Mouse (Mus musculus): ENCODE data around the gene Gm28374. TPM values are rescaled to one million over a fixed set of nuclear protein-coding genes. Genes with fewer than 3 reads are reported as not detected.
"Not testable (repeated sequence)": the region's sequence is repeated elsewhere in the genome, so short reads cannot be mapped to it uniquely, and the experiment has no call there.

Gm28374 gene
- polyA plus RNA-seq, 1 experiment from 2014 or later: 0.38 TPM

DNA sequence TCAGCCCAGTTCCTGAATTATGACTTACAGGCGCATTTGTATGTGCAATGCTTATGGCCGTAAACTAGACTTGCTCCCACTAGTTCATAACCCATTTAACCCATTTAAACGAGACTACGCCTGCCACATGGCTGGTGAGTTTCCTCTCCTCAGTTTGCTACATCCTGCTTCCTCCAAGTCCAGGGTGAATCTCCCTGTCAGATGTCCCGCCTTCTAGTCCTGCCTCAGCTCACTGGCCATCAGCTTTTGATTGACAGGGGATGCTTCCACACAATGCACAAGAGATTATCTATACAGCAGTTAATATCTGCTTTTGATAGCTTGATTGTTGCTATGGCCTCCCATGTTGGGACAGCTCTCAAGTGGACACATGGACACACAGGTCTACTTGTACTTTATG, 27.8 kb downstream of the Gm28374 start:
- Histone ChIP-seq H3K27ac (ENCODE audit: low read length) (no peak overlapping the region), H3K9ac (ENCODE audit: low read depth, low read length) (no peak overlapping the region), H3K9me3 (replicated peaks; ENCODE audit: control insufficient read depth, low read length) (no peaks in the 10 kb centered on the region), H3K36me3 (ENCODE audit: control insufficient read depth, insufficient read depth) (peaks cover 66% of the 10 kb centered on the region), H3K4me1 (ENCODE audit: control insufficient read depth, low read depth, low read length) (peaks cover 20% of the 10 kb centered on the region), H3K27me3 (ENCODE audit: control insufficient read depth, insufficient read depth, low read depth, low read length) (no peaks in the 10 kb centered on the region), H3K4me2 (ENCODE audit: low read depth, low read length) (no peak overlapping the region), H3K4me3 (ENCODE audit: low read depth, low read length) (no peak overlapping the region)
- 76% methylated on average over 5 of the region's 5 CpGs for WGBS (ENCODE audit: insufficient replicate concordance)
- ATAC-seq (ENCODE audit: low read depth): no peak

DNA sequence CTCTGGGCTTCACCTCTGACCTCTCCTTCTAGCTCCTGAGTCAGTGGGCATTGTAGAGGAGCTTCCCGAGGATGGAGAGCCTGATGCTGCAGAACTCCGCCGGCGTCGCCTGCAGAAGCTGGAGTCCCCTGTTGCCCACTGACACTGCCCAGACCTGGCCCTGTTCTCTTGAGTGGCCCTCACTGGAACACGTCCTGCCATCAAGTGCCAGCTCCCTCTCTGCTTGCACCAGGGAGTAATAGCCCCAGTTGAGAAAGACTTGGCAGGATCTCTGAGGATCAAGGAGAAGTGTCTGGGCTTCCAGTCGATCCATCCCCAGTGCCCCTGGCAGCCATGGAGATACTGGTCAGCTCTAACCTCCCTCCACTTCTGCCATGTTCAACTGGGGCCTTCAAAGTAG, 29.5 kb downstream of the Gm28374 start:
- no peak overlapping the region for H3K27ac ChIP-seq (ENCODE audit: low read length)
- H3K4me1 ChIP-seq (ENCODE audit: control insufficient read depth, low read depth, low read length): peaks cover 31% of the 10 kb centered on the region
- H3K27me3 ChIP-seq (ENCODE audit: control insufficient read depth, insufficient read depth, low read depth, low read length): no peaks in the 10 kb centered on the region
- ATAC-seq (ENCODE audit: low read depth): no peak
- 83% methylated on average over 7 of the region's 7 CpGs for WGBS (ENCODE audit: insufficient replicate concordance)
- H3K4me3 ChIP-seq (ENCODE audit: low read depth, low read length): no peak overlapping the region
- no peak overlapping the region for H3K9ac ChIP-seq (ENCODE audit: low read depth, low read length)
- H3K36me3 ChIP-seq (ENCODE audit: control insufficient read depth, insufficient read depth): peaks cover 69% of the 10 kb centered on the region
- H3K9me3 ChIP-seq (replicated peaks; ENCODE audit: control insufficient read depth, low read length): no peaks in the 10 kb centered on the region
- no peak overlapping the region for H3K4me2 ChIP-seq (ENCODE audit: low read depth, low read length)

DNA sequence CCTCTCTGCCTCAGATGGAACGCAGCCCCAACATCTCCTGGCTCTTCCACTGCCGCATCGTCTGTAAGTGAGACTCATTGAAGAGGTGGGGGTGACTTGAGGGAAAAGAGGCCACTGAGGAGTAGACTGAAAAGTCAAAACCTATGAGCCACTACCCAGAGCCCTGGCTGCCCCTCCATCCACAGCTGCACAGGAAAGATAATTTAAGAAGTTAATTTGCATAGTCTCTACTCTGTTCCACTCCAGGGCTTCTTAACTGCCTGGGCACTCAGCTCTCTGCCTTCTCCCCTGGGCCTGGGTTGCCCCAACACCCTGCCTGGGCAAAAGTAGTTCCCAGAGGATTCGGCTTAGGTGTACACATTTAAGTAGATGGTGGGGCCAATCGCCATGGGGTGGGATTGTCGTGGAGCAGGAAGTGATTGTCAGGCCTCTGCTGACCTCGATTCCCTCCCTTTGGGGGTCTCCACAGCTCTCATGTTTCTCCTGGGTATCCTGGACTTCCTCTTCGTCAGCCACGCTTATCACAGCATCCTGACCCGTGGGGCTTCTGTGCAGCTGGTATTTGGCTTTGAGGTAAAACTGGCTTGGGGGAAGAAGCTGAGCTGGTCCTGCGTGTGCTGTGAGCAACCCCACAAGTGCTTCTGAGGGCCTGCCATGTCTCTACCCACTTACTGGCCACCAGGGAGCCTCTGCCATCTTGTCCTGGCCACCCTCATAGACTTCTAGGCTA, 33.2 kb downstream of the Gm28374 start:
- Histone ChIP-seq H3K9me3 (replicated peaks; ENCODE audit: control insufficient read depth, low read length) (no peaks in the 10 kb centered on the region), H3K27me3 (ENCODE audit: control insufficient read depth, insufficient read depth, low read depth, low read length) (no peaks in the 10 kb centered on the region), H3K9ac (ENCODE audit: low read depth, low read length) (peak overlapping the region; percentile 1), H3K4me1 (ENCODE audit: control insufficient read depth, low read depth, low read length) (peaks cover 35% of the 10 kb centered on the region), H3K27ac (ENCODE audit: low read length) (peak overlapping the region; percentile 9; the same call in 1 of the 2 replicates), H3K4me3 (ENCODE audit: low read depth, low read length) (peak overlapping the region; percentile 3; the same call in 1 of the 2 replicates), H3K4me2 (ENCODE audit: low read depth, low read length) (peak overlapping the region; percentile 98), H3K36me3 (ENCODE audit: control insufficient read depth, insufficient read depth) (peaks cover 54% of the 10 kb centered on the region)
- no peak for ATAC-seq (ENCODE audit: low read depth)
- 59% methylated on average over 11 of the region's 11 CpGs for WGBS (ENCODE audit: insufficient replicate concordance)

DNA sequence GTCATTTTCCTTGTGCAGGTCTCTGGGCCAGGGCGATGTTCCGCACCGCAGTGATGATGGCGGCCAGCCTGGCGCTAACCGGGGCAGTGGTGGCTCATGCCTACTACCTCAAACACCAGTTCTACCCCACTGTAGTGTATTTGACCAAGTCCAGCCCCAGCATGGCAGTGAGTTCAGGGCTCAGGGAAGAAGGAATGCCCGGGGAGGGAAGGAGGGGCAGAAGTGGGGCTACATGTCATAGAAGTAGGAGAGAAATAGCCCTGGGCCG, 34.2 kb downstream of the Gm28374 start:
- Histone ChIP-seq H3K9ac (ENCODE audit: low read depth, low read length) (peak overlapping the region; percentile 86), H3K4me2 (ENCODE audit: low read depth, low read length) (peak overlapping the region; percentile 98), H3K4me3 (ENCODE audit: low read depth, low read length) (peak overlapping the region; percentile 84), H3K36me3 (ENCODE audit: control insufficient read depth, insufficient read depth) (peaks cover 44% of the 10 kb centered on the region), H3K27ac (ENCODE audit: low read length) (no peak overlapping the region; the same call in 1 of the 2 replicates), H3K4me1 (ENCODE audit: control insufficient read depth, low read depth, low read length) (peaks cover 33% of the 10 kb centered on the region), H3K9me3 (replicated peaks; ENCODE audit: control insufficient read depth, low read length) (no peaks in the 10 kb centered on the region), H3K27me3 (ENCODE audit: control insufficient read depth, insufficient read depth, low read depth, low read length) (no peaks in the 10 kb centered on the region)
- 78% methylated on average over 8 of the region's 8 CpGs for WGBS (ENCODE audit: insufficient replicate concordance)
- no peak for ATAC-seq (ENCODE audit: low read depth)

DNA sequence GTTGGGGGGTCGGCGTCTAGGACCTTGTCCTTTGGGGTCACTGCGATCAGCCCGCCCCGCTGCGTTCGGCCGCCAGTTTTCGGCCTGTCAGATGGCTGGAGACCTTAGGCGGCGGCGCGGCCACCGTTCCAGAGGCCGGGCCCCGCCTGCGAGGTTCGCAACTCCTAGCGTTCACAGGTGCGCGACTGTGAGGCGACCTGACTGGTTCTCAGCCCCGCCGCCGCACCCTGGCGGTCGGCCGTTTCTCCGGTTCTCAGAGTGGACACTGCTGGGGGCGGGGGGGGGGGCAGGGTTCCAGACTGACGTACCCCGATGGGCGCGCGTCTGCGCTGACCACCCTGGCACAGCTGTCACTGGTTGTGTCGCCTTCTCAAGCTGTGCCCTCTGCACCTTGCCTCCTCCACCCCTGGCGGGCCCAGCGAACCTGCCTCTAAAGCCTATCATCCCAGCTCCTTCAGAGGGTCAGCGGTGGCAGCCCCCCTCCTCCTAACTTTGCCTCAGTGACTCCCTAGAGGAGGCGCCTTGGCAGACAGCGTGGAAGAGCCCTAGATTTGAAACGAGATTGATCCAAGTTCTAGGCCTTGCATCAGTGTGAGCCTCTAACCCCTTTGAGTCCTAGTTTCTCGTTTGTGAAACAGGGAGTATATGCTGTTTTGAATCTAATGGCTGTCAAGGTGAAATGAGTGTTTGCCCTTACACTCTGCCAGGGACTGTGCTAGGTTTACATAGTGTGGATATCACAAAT, 34.7 kb downstream of the Gm28374 start:
- WGBS (ENCODE audit: insufficient replicate concordance): under 1% methylated on average over 44 of the region's 44 CpGs
- peak; percentile 7 for ATAC-seq (ENCODE audit: low read depth)

DNA sequence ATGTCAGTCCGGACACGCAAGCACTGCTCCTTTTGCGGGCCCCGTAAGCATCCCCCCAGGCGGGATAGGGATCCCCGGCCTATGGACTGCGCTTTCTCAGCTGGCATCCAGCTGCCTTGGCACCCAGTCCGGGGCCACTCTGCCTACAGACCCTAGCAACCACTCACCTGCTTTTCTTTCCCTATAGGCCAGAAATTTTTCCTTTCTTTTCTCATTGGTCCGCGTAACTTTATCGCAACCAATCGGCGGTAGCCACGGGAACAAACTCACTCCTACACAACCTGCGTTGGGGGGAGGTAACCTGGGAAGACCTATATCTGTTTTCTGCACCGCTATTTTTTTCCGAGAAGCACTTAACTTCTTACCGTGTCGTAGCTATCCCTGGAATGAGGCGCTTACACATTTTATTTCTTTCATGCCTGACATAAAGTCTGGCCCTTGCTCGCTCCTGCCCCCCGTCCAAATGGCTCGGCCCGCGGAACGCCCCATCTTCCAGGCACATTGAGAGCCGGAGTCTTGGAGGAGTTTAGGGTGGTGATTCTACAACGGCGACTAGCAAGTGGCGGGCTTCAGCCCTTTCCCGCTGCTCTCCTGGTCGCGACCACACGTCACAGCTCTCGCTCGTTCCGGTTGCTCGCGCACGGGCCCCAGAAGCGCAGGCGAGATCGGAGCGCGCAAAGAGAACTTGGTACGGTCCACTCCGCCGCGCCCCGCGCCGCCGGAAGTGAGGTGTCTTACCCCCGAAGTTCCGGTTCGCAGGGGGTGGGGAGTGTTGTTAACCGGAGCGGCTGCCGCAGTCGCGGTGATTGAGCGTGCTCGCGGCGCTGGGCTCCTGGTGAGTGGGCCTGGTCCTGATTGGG, 35.5 kb downstream of the Gm28374 start, which contains the start of gene Syvn1:
TSS of gene Syvn1 (plus strand) at position 283 of the 860 bp plus-strand sequence.
- H3K9me3 ChIP-seq (replicated peaks; ENCODE audit: control insufficient read depth, low read length): no peaks in the 10 kb centered on the region
- H3K36me3 ChIP-seq (ENCODE audit: control insufficient read depth, insufficient read depth): peaks cover 31% of the 10 kb centered on the region
- under 1% methylated on average over 65 of the region's 65 CpGs for WGBS (ENCODE audit: insufficient replicate concordance)
- H3K4me2 ChIP-seq (ENCODE audit: low read depth, low read length): peak within 1 kb of the TSS; percentile 98
- H3K27ac ChIP-seq (ENCODE audit: low read length): peak within 1 kb of the TSS; percentile 98
- no peaks in the 10 kb centered on the region for H3K27me3 ChIP-seq (ENCODE audit: control insufficient read depth, insufficient read depth, low read depth, low read length)
- peak within 1 kb of the TSS; percentile 86 for H3K9ac ChIP-seq (ENCODE audit: low read depth, low read length)
- H3K4me1 ChIP-seq (ENCODE audit: control insufficient read depth, low read depth, low read length): peaks cover 33% of the 10 kb centered on the region
- H3K4me3 ChIP-seq (ENCODE audit: low read depth, low read length): peak within 1 kb of the TSS; percentile 84
- peak; percentile 90 for ATAC-seq (ENCODE audit: low read depth)

More for the DNA sequence above, 34.7 kb downstream of the Gm28374 start:
- H3K4me1 ChIP-seq (ENCODE audit: control insufficient read depth, low read depth, low read length): peaks cover 33% of the 10 kb centered on the region
- H3K4me2 ChIP-seq (ENCODE audit: low read depth, low read length): peak overlapping the region; percentile 98
- H3K9me3 ChIP-seq (replicated peaks; ENCODE audit: control insufficient read depth, low read length): no peaks in the 10 kb centered on the region
- H3K27me3 ChIP-seq (ENCODE audit: control insufficient read depth, insufficient read depth, low read depth, low read length): no peaks in the 10 kb centered on the region
- H3K36me3 ChIP-seq (ENCODE audit: control insufficient read depth, insufficient read depth): peaks cover 39% of the 10 kb centered on the region
- H3K9ac ChIP-seq (ENCODE audit: low read depth, low read length): peak overlapping the region; percentile 86
- H3K27ac ChIP-seq (ENCODE audit: low read length): peak overlapping the region; percentile 98
- peak overlapping the region; percentile 84 for H3K4me3 ChIP-seq (ENCODE audit: low read depth, low read length)

DNA sequence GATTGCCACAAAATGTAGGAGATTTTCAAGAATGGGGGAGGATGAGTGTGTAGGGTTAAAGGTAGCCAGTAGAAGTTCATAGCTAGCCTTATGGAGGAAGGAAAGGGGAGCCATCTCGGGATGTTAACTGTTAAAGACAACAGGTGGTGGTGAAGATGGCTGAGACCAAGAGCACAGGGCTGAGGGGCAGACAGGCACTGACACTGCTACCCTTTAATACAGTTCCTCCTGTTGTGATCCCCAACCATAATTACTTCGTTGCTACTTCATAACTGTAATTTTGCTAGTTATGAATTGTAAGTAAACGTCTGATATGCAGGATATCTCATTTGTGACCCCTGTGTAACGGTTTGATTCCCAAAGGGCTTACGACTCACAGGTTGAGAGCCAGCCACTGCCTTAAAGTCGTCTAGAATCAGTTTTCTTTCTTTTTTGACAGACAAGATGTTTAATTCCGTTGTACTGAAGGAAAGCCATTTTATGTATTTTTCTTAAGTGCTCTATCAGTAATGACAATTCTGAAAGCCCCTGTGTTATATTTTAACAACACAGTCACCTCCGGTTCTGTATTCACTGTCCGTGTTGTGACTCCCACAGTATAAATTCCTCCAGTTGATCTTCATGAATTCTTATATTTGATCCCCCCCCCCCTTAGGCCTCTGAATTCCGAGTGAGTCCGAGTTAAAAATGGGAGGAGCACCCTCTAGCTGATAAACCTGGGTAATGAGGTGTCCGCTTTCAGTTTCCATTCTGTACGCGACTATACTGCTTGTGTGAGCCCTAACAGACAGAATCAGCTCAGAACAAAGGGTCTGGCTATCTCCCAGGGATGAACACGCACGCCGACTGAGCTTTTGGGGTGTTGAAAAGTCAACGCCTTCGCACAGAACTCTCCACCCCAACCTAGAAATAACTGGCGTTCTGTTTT, 36.4 kb downstream of the Gm28374 start:
- Histone ChIP-seq H3K27ac (ENCODE audit: low read length) (peak overlapping the region; percentile 98), H3K27me3 (ENCODE audit: control insufficient read depth, insufficient read depth, low read depth, low read length) (no peaks in the 10 kb centered on the region), H3K36me3 (ENCODE audit: control insufficient read depth, insufficient read depth) (peaks cover 22% of the 10 kb centered on the region), H3K4me2 (ENCODE audit: low read depth, low read length) (peak overlapping the region; percentile 98), H3K4me1 (ENCODE audit: control insufficient read depth, low read depth, low read length) (peaks cover 33% of the 10 kb centered on the region), H3K4me3 (ENCODE audit: low read depth, low read length) (peak overlapping the region; percentile 84), H3K9ac (ENCODE audit: low read depth, low read length) (peak overlapping the region; percentile 86), H3K9me3 (replicated peaks; ENCODE audit: control insufficient read depth, low read length) (no peaks in the 10 kb centered on the region)
- peak; percentile 55 for ATAC-seq (ENCODE audit: low read depth)
- WGBS (ENCODE audit: insufficient replicate concordance): 9% methylated on average over 20 of the region's 20 CpGs

DNA sequence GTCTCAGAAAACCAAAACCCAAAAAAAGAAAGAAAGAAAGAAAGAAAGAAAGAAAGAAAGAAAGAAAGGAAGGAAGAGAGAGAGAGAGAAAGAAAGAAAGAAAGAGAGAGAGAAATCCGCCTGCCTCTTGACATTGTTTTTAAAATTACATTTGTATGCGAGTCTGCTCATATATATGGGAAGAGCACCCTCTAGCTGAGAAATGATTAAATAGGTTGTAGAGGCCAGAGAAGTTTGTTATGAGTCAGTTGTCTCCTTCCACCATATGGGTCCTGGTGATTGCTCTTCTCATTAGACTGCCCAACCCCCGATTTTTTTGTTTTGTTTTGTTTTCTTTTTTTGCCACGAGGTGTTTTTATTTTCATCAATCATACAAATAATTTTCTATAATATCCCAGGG, 38.0 kb downstream of the Gm28374 start:
- H3K4me2 ChIP-seq (ENCODE audit: low read depth, low read length); ATAC-seq (ENCODE audit: low read depth); H3K9ac ChIP-seq (ENCODE audit: low read depth, low read length); H3K36me3 ChIP-seq (ENCODE audit: control insufficient read depth, insufficient read depth); H3K27ac ChIP-seq (ENCODE audit: low read length); H3K4me3 ChIP-seq (ENCODE audit: low read depth, low read length); H3K9me3 ChIP-seq (replicated peaks; ENCODE audit: control insufficient read depth, low read length); H3K27me3 ChIP-seq (ENCODE audit: control insufficient read depth, insufficient read depth, low read depth, low read length): not testable (repeated sequence)
- H3K4me1 ChIP-seq (ENCODE audit: control insufficient read depth, low read depth, low read length): peaks cover 32% of the 10 kb centered on the region
- 19% methylated on average over 4 of the region's 4 CpGs for WGBS (ENCODE audit: insufficient replicate concordance)
